Mouse (Mus musculus) hindbrain, embryonic 16.5 days (tissue): Measurements from ENCODE around the gene Obox6. TPM values are rescaled to one million over a fixed set of nuclear protein-coding genes. Genes with fewer than 3 reads are reported as not detected.

ENCODE experiments used
- polyA plus RNA-seq: library from polyadenylated mRNA; unstranded; fragments of >200 nt; fragmentation: Nextera tagmentation; extraction: Ambion mirVana; gene quantifications from 2 replicates; pipeline ENCODE4 v1.2.1, GENCODE M21; 2015

The Obox6 gene
- polyA plus RNA-seq, 1 experiment from 2014 or later, result not detected

Other genes starting within 250 kb of the Obox6 start
- not detected in 2 replicates for gene Obox3, start 199.8 kb downstream of the Obox6 start, polyA plus RNA-seq
- not detected in 2 replicates for gene Obox5, start 89.5 kb downstream of the Obox6 start, polyA plus RNA-seq
- gene Crx, start 40.3 kb upstream of the Obox6 start, polyA plus RNA-seq, result not detected in 2 replicates
- gene Crxos, start 42.9 kb upstream of the Obox6 start, polyA plus RNA-seq, result not detected in 2 replicates
- gene Selenow, start 82.7 kb upstream of the Obox6 start, polyA plus RNA-seq, result 1,540 and 1,671 TPM in 2 replicates
- 104 and 111 TPM in 2 replicates for gene Nop53, start 106.4 kb upstream of the Obox6 start, polyA plus RNA-seq
- gene Ehd2, start 127.9 kb upstream of the Obox6 start, polyA plus RNA-seq, result 5.6 and 9.5 TPM in 2 replicates
- gene Bicra, start 208.2 kb upstream of the Obox6 start, polyA plus RNA-seq, result 5.0 and 6.9 TPM in 2 replicates
- gene Zfp541, start 222.1 kb upstream of the Obox6 start, polyA plus RNA-seq, result 0.09 and 0.16 TPM in 2 replicates